In the genomic region with DNA sequence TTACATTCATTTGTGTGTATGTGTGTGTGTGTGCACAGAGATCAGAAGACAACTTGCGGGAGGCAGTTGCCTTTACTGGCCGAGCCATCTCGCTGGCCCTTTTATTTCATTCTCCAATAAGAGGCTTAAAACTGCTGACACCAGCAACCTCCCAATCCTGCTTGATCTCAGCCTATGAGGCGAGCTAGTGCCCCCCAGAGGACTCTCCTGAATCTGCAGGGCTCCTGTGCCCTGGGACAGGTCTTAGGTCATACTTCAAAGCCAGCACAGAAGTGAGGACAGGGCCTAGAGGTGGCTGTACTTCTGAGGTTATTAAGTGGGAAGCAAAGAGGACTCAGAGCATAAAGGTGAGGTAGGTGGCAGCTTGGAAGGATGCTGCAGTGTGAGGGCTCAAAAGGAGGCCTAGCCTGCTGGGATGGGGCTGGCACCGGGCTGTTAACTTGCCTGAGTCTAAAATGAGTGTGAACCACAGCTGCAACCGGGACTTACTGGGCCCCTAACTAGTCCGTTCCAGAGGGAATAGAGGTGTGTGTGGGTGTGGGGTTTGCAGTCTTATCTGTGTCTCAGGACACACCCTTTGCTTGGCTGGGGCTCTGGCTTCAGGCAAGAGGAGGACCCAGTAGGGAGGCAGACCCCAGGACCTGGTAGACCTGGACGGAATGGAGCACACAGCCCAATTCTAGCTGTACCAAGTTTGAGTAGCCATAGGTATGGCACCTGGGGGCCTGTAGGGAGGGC, we compare ENCODE assay signal across 9 mouse cellular contexts. TPM values are rescaled to one million over a fixed set of nuclear protein-coding genes. Genes with fewer than 3 reads are reported as not detected.
DNase-seq lines count a peak whose midpoint lies in the region; ATAC-seq and TF ChIP-seq lines count a peak whose summit lies in the region.
"Had no signal": no experiment of that assay in that cellular context is flagged by ENCODE, and none has a peak within 500 bp of the region (broad histone marks: within the 10 kb centered on the region; RNA-seq: fewer than 3 reads in every experiment).

No protein-coding gene starts in this region.

- peaks cover 8% of the 10 kb centered on the region; the same call in 1 of the 2 replicates for H3K9me3 ChIP-seq in intestine, embryonic 16.5 days (ENCODE audit: control insufficient read depth, low read length)
- H3K9me3 ChIP-seq in intestine, embryonic 15.5 days = no peaks in the 10 kb centered on the region
- no peaks in the 10 kb centered on the region for H3K9me3 ChIP-seq in ES-E14 (ENCODE audit: control insufficient read depth, insufficient read depth, low read depth, low read length)
- no peaks in the 10 kb centered on the region for H3K9me3 ChIP-seq in forebrain, embryonic 11.5 days (ENCODE audit: control insufficient read depth, low read length)

- peak; percentile 48; the same call in 1 of the 2 replicates for ATAC-seq in intestine, embryonic 16.5 days
- ATAC-seq in intestine, embryonic 15.5 days = no peak
- no peak for ATAC-seq in forebrain, embryonic 11.5 days (replicated peaks; ENCODE audit: low FRiP score)

- peak; percentile 46 for DNase-seq in ES-E14 (ENCODE audit: low read depth, low spot score)
- DNase-seq in embryo, embryonic 10.5 days (ENCODE audit: low spot score) = peak; percentile 63
- peak; percentile 43 for DNase-seq in induced T-regulatory cell, adult 2 months (ENCODE audit: low read depth)
- peak; percentile 53 to 76 for DNase-seq in lung, postnatal 4 days
- DNase-seq in natural killer cell, adult 2 months (ENCODE audit: low spot score in 2 of 2) = no peak
- DNase-seq in forebrain, embryonic 11.5 days (ENCODE audit: low spot score) = no peak

- H3K27ac ChIP-seq in intestine, embryonic 16.5 days (ENCODE audit: low read length) = no peak overlapping the region
- H3K27ac ChIP-seq in intestine, embryonic 15.5 days = no peak overlapping the region
- no peak overlapping the region for H3K27ac ChIP-seq in ES-E14 (ENCODE audit: insufficient read depth, low read depth, low read length, poor library complexity, severe bottlenecking)
- no peak overlapping the region for H3K27ac ChIP-seq in forebrain, embryonic 11.5 days (ENCODE audit: low read depth, low read length)
- H3K27ac ChIP-seq: macrophage had no signal

- in situ Hi-C loops in ES-E14 (cut with MboI; ENCODE audit: low sequenced_read_pairs in 2 of 2, unreplicated experiment in 2 of 2) = no loop called here

- 0 out of 2 replicates have a peak, but pooled peaks cover 2% of the 10 kb centered on the region for H3K4me1 ChIP-seq in intestine, embryonic 16.5 days (ENCODE audit: control insufficient read depth, insufficient read depth, low read length)
- no peaks in the 10 kb centered on the region for H3K4me1 ChIP-seq in intestine, embryonic 15.5 days (replicated peaks)
- no peaks in the 10 kb centered on the region; a peak in 1 of 4 replicates for H3K4me1 ChIP-seq in ES-E14 (ENCODE audit: control insufficient read depth in 2 of 2, insufficient read depth in 2 of 2, low read length in 2 of 2, poor library complexity in 1 of 2)
- no peaks in the 10 kb centered on the region for H3K4me1 ChIP-seq in forebrain, embryonic 11.5 days (replicated peaks; ENCODE audit: control insufficient read depth, insufficient read depth, low read length)

- H3K27me3 ChIP-seq in intestine, embryonic 16.5 days (replicated peaks; ENCODE audit: control insufficient read depth, insufficient read depth, low read length) = no peaks in the 10 kb centered on the region
- no peaks in the 10 kb centered on the region for H3K27me3 ChIP-seq in intestine, embryonic 15.5 days (replicated peaks)
- no peaks in the 10 kb centered on the region for H3K27me3 ChIP-seq in forebrain, embryonic 11.5 days (ENCODE audit: control insufficient read depth, insufficient read depth, low read length)

- WGBS in intestine, embryonic 16.5 days = 71% methylated on average over 8 of the region's 8 CpGs
- WGBS in intestine, embryonic 15.5 days = 70% methylated on average over 8 of the region's 8 CpGs
- WGBS in forebrain, embryonic 11.5 days = 75% methylated on average over 8 of the region's 8 CpGs

- H3K4me3 ChIP-seq in intestine, embryonic 16.5 days (ENCODE audit: low read length) = no peak overlapping the region
- no peak overlapping the region for H3K4me3 ChIP-seq in intestine, embryonic 15.5 days (replicated peaks)
- no peak overlapping the region for H3K4me3 ChIP-seq in ES-E14 (ENCODE audit: insufficient read depth in 1 of 2, low read depth in 1 of 2, low read length in 2 of 2, poor library complexity in 1 of 2, severe bottlenecking in 1 of 2)
- no peak overlapping the region for H3K4me3 ChIP-seq in forebrain, embryonic 11.5 days (ENCODE audit: low read depth, low read length)

- no peak overlapping the region for H3K9ac ChIP-seq in intestine, embryonic 16.5 days (ENCODE audit: low read depth, low read length)
- no peak overlapping the region for H3K9ac ChIP-seq in intestine, embryonic 15.5 days
- H3K9ac ChIP-seq in ES-E14 (ENCODE audit: insufficient read depth, low read depth, low read length, poor library complexity, severe bottlenecking) = no peak overlapping the region
- no peak overlapping the region for H3K9ac ChIP-seq in forebrain, embryonic 11.5 days (ENCODE audit: low read length)

- H3K36me3 ChIP-seq in intestine, embryonic 16.5 days (ENCODE audit: control insufficient read depth, insufficient read depth, low read length) = peaks cover 32% of the 10 kb centered on the region
- peaks cover 52% of the 10 kb centered on the region for H3K36me3 ChIP-seq in intestine, embryonic 15.5 days
- H3K36me3 ChIP-seq in ES-E14 (ENCODE audit: control insufficient read depth, insufficient read depth, low read length, poor library complexity, severe bottlenecking) = peaks cover 85% of the 10 kb centered on the region
- H3K36me3 ChIP-seq in forebrain, embryonic 11.5 days (ENCODE audit: control insufficient read depth, insufficient read depth, low read length) = peaks cover 35% of the 10 kb centered on the region

- H3K4me2 ChIP-seq in intestine, embryonic 16.5 days (ENCODE audit: low read depth, low read length) = no peak overlapping the region
- H3K4me2 ChIP-seq in intestine, embryonic 15.5 days (replicated peaks) = no peak overlapping the region
- H3K4me2 ChIP-seq in forebrain, embryonic 11.5 days (ENCODE audit: low read depth, low read length, severe bottlenecking) = no peak overlapping the region

TF ChIP-seq in ES-E14, 5 proteins besides CTCF, POLR2A, EP300 and RAD21:
- TF ChIP-seq ZNF384 (IDR thresholded peaks at IDR 0.05; ENCODE audit: low read depth, low read length) (no peak), ZC3H11A (IDR thresholded peaks at IDR 0.05; ENCODE audit: borderline replicate concordance, low read depth, low read length) (no peak), MAFK (IDR thresholded peaks at IDR 0.05; ENCODE audit: insufficient read depth, low read depth, low read length) (peak; percentile 96)

RNA-seq across cellular contexts. Expression of a gene that starts 11.4 kb away (rescaled TPM):
- polyA plus RNA-seq in intestine, embryonic 16.5 days (2015; fragmentation: Nextera tagmentation; extraction: Ambion mirVana) = 29.3 and 30.2 TPM in 2 replicates
- 31.0 and 31.5 TPM in 2 replicates for polyA plus RNA-seq in intestine, embryonic 15.5 days (2015; fragmentation: Nextera tagmentation; extraction: Ambion mirVana)
- total RNA-seq in ES-E14 (2012; rRNA removed) = 32.2 and 45.5 TPM in 2 replicates
- 51.8 and 59.5 TPM in 2 replicates for polyA plus RNA-seq in forebrain, embryonic 11.5 days (2014; fragmentation: Nextera tagmentation; extraction: Ambion mirVana)

RNA-seq across cellular contexts. Expression of a gene that starts 20.0 kb away (rescaled TPM):
- 26.4 and 27.0 TPM in 2 replicates for polyA plus RNA-seq in intestine, embryonic 16.5 days (2015; fragmentation: Nextera tagmentation; extraction: Ambion mirVana)
- polyA plus RNA-seq in intestine, embryonic 15.5 days (2015; fragmentation: Nextera tagmentation; extraction: Ambion mirVana) = 31.4 TPM in 2 replicates
- 24.3 and 30.9 TPM in 2 replicates for total RNA-seq in ES-E14 (2012; rRNA removed)
- polyA plus RNA-seq in forebrain, embryonic 11.5 days (2014; fragmentation: Nextera tagmentation; extraction: Ambion mirVana) = 45.7 and 53.1 TPM in 2 replicates

RNA-seq across cellular contexts. Expression of a gene that starts 20.2 kb away (rescaled TPM):
- polyA plus RNA-seq in intestine, embryonic 16.5 days (2015; fragmentation: Nextera tagmentation; extraction: Ambion mirVana) = 128 and 133 TPM in 2 replicates
- 98.0 and 120 TPM in 2 replicates for polyA plus RNA-seq in intestine, embryonic 15.5 days (2015; fragmentation: Nextera tagmentation; extraction: Ambion mirVana)
- 43.4 and 44.7 TPM in 2 replicates for total RNA-seq in ES-E14 (2012; rRNA removed)
- polyA plus RNA-seq in forebrain, embryonic 11.5 days (2014; fragmentation: Nextera tagmentation; extraction: Ambion mirVana) = 28.4 and 33.0 TPM in 2 replicates

RNA-seq across cellular contexts. Expression of a gene that starts 56.9 kb away (rescaled TPM):
- 3.1 and 4.3 TPM in 2 replicates for polyA plus RNA-seq in intestine, embryonic 16.5 days (2015; fragmentation: Nextera tagmentation; extraction: Ambion mirVana)
- polyA plus RNA-seq in intestine, embryonic 15.5 days (2015; fragmentation: Nextera tagmentation; extraction: Ambion mirVana) = 4.3 and 5.6 TPM in 2 replicates
- total RNA-seq in ES-E14 (2012; rRNA removed) = 2.5 and 4.4 TPM in 2 replicates
- 2.3 and 2.5 TPM in 2 replicates for polyA plus RNA-seq in forebrain, embryonic 11.5 days (2014; fragmentation: Nextera tagmentation; extraction: Ambion mirVana)
- polyA plus RNA-seq: macrophage had no signal

Comparison
In these comparisons a context has a peak if more than half of its experiments do, and no peak if none do; other contexts are left out.
1. DNase-seq: peak in ES-E14 (single experiment), embryo, embryonic 10.5 days (single experiment), induced T-regulatory cell, adult 2 months (single experiment) and lung, postnatal 4 days (2 of 2); none in natural killer cell, adult 2 months (0 of 2) and forebrain, embryonic 11.5 days (single experiment).